Mouse (Mus musculus) liver, adult 2 months (tissue): ENCODE results near the gene Sod2. TPM values are rescaled to one million over a fixed set of nuclear protein-coding genes. Genes with fewer than 3 reads are reported as not detected.
"Not testable (repeated sequence)": the region's sequence is repeated elsewhere in the genome, so short reads cannot be mapped to it uniquely, and the experiment has no call there.

Experiments
- DNase-seq: peaks from one replicate; pipeline ENCODE4 v3.0.0-alpha.2; 2011; ENCODE audit warnings: low read depth, low spot score; ENCODE audit errors: extremely low read depth
- H3K27ac ChIP-seq: fragments of 200-500 bp; replicated peaks from 2 replicates; pipeline ENCODE4 v1.5.1; 2012; ENCODE audit warnings: low read depth, mild to moderate bottlenecking, control low read depth, inconsistent platforms, low read length; ENCODE audit not compliant: insufficient read depth
- H3K27me3 ChIP-seq: fragments of 200-500 bp; 2 replicates; pipeline ENCODE4 v1.6.1; 2012; ENCODE audit warnings: mild to moderate bottlenecking, moderate library complexity, low read length, inconsistent platforms; ENCODE audit not compliant: control insufficient read depth, insufficient read depth
- H3K36me3 ChIP-seq: fragments of 200-500 bp; 2 replicates; pipeline ENCODE4 v1.6.1; 2012; ENCODE audit warnings: low read length, inconsistent platforms; ENCODE audit not compliant: control insufficient read depth, insufficient read depth
- H3K4me1 ChIP-seq: fragments of 200-500 bp; 2 replicates; pipeline ENCODE4 v1.6.1; 2011; ENCODE audit warnings: low read length; ENCODE audit not compliant: control insufficient read depth, insufficient read depth
- H3K4me3 ChIP-seq: fragments of 200-500 bp; 2 replicates; pipeline ENCODE4 v1.5.1; 2011; ENCODE audit warnings: low read depth, mild to moderate bottlenecking, control low read depth, low read length, moderate library complexity; ENCODE audit not compliant: insufficient read depth
- H3K79me2 ChIP-seq: fragments of 200-500 bp; 2 replicates; pipeline ENCODE4 v1.6.1; 2012; ENCODE audit warnings: inconsistent platforms, mild to moderate bottlenecking, low read length, moderate library complexity; ENCODE audit not compliant: control insufficient read depth, insufficient read depth
- H3K9ac ChIP-seq: fragments of 200-500 bp; 2 replicates; pipeline ENCODE4 v1.6.1; 2012; ENCODE audit warnings: low read depth, mild to moderate bottlenecking, control low read depth, inconsistent platforms, low read length
- CTCF ChIP-seq: fragments of 200-500 bp; IDR thresholded peaks from 2 replicates; pipeline ENCODE4 v1.5.1; 2011; ENCODE audit warnings: low read depth, low read length, control low read depth
- POLR2A ChIP-seq: fragments of 200-500 bp; IDR thresholded peaks from 2 replicates; pipeline ENCODE4 v1.6.1; 2011; ENCODE audit warnings: low read length, control low read depth; ENCODE audit not compliant: insufficient read depth; ENCODE audit errors: extremely low read depth
- WGBS: fragments of 180-500 bp; shearing (Covaris S2); methylation state at CpG from one replicate; pipeline ENCODE4 v1.1.7; 2018; 5-methylcytosine and 5-hydroxymethylcytosine counted together
- polyA plus RNA-seq: library from polyadenylated mRNA; depleted of rRNA; stranded (reverse); fragments of >200 nt; gene quantifications from 2 replicates; pipeline ENCODE4 v1.2.3, GENCODE M21; 2012; rRNA removed
- total RNA-seq: library from RNA; depleted of rRNA; stranded (reverse); fragments of >200 nt; gene quantifications from 2 replicates; pipeline ENCODE4 v1.2.3, GENCODE M21; 2014; rRNA removed

Sod2 gene
- total RNA-seq (169 and 338 TPM in 2 replicates), polyA plus RNA-seq (593 and 597 TPM in 2 replicates)

DNA sequence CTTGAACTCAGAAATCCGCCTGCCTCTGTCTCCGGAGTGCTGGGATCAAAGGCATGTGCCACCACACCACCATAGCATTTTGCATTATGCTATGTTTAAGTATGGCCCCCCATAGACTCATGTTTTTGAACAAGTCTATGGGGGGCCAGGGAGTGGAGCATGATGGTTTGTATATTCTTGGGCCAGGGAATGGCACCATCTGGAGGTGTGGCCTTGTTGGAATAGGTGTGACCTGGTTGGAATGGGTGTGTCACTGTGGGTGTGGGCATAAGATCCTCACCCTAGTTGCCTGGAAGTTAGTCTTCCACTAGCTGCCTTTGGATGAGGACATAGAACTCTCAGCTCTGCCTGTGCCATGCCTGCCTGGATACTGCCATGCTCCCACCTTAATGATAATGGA lies at the start of gene Sod2:
TSS of gene Sod2 (plus strand) at position 301 of the 400 bp plus-strand sequence.
- peak within 1 kb of the TSS; percentile 55; the same call in 1 of the 2 replicates for H3K9ac ChIP-seq
- H3K27ac ChIP-seq, result peak within 1 kb of the TSS; percentile 56
- not testable (repeated sequence) for H3K27me3 ChIP-seq, DNase-seq, H3K79me2 ChIP-seq, H3K4me1 ChIP-seq
- H3K4me3 ChIP-seq, result peak within 1 kb of the TSS; percentile 84
- H3K36me3 ChIP-seq, result peaks cover 13% of the 10 kb centered on the region
- 93% methylated on average over 2 of the region's 2 CpGs for WGBS

DNA sequence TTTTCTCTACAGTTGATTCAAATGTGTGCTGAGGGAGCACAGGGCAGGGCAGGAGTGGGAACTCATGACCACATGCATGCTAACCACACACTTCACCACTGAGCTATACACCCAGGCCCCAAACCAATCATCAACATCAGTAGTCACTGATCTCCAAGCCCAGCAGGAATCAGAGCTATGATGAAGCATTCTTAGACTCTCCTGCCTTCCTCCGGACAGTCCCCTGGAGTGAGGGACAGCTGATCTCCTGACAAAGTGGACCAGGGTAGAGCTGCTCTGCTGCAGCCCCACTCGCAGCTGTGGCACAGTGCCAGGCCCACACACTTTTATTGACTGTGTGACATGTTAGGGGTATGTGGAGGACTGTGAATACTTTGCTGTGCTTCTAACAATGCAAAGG lies 47.3 kb upstream of the Sod2 start:
- not testable (repeated sequence) for DNase-seq, H3K27me3 ChIP-seq, H3K79me2 ChIP-seq, H3K4me1 ChIP-seq, H3K4me3 ChIP-seq, H3K36me3 ChIP-seq, H3K9ac ChIP-seq, H3K27ac ChIP-seq
- WGBS, result 23% methylated on average over 2 of the region's 2 CpGs

DNA sequence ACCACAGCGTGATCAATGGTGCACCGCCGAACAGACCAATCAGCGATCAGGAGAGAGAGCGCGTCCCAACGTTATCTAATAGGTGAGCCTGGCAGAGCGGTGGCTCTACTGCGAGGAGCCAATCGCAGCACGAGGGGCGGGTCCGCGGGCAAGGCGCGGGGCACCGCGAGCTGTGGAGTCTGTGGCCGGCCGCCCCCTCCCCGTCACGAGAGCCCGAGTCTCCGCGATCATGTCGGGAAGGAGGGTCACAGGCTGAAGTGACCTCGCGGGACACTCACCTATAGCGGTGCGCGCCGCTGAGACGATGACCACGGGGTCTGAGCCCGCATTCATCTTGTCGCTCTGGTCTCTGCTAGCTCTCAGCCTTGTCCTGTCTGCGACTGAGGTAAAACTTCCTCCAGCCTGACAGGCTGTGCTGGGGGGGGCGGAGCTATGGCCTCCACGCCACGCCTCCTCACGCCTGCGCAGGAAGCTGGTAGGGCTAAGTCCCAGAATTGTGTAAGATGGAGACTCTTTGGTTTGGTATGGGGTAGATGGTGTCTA lies 46.2 kb upstream of the Sod2 start, which contains the start of gene Acat2:
TSS of gene Acat2 (minus strand) at position 417 of the 543 bp plus-strand sequence.
- TF ChIP-seq POLR2A (peak; percentile 94), CTCF (no peak)
- H3K36me3 ChIP-seq, result peaks cover 2% of the 10 kb centered on the region; the same call in 1 of the 2 replicates
- DNase-seq, result peak; percentile 86
- peak within 1 kb of the TSS; percentile 80 for H3K4me3 ChIP-seq
- peak within 1 kb of the TSS; percentile 70 for H3K27ac ChIP-seq
- H3K27me3 ChIP-seq, result no peaks in the 10 kb centered on the region
- under 1% methylated on average over 42 of the region's 42 CpGs for WGBS
- H3K9ac ChIP-seq, result peak within 1 kb of the TSS; percentile 86
- H3K79me2 ChIP-seq, result no peaks in the 10 kb centered on the region; the same call in 1 of the 2 replicates
- peaks cover 4% of the 10 kb centered on the region; the same call in 1 of the 2 replicates for H3K4me1 ChIP-seq

DNA sequence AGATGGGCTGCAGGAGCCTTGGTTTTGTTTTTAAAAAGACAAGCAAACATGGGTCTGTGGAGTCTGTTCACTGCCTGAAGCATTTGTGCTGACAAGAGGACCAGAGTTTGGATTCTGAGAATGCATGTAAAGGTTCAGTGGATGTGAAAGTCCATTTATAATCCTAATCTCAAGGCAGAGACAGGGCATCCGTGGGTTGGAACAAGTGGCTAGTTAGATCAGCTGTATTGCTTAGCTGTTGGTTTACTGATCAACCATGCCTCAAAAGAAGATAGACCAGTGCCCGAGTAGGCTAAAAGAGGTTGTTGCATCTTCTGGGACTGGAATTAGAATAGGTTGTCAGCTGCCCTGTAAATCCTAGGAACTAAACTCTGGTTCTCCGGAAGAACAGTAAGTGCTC lies 43.2 kb upstream of the Sod2 start:
- Histone ChIP-seq H3K9ac (no peak overlapping the region), H3K4me3 (no peak overlapping the region), H3K36me3 (peaks cover 15% of the 10 kb centered on the region), H3K4me1 (peaks cover 4% of the 10 kb centered on the region; the same call in 1 of the 2 replicates), H3K79me2 (no peaks in the 10 kb centered on the region), H3K27me3 (no peaks in the 10 kb centered on the region), H3K27ac (no peak overlapping the region)
- no peak for DNase-seq
- 67% methylated on average over 3 of the region's 3 CpGs for WGBS
- TF ChIP-seq POLR2A (no peak), CTCF (no peak)

DNA sequence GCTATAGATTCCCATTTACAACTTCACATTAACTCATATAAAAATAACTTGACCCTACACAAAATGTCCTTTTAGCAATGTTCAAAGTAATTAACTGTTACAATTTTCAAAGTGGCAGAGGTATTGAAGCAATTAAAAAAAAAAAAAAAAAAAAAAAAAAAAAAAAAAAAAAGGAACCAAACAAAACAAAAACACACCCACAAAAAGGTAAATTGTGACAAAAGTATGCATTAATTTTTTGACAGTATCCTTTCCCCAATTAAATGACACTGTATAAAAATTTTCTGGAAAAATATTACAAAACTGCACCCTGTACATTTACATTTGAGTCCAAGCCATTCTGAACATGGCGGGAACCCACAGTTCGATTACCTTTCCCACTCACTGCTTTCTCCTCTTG lies 39.5 kb upstream of the Sod2 start:
- Histone ChIP-seq H3K4me1 (no peaks in the 10 kb centered on the region), H3K36me3 (peaks cover 28% of the 10 kb centered on the region), H3K79me2 (no peaks in the 10 kb centered on the region; the same call in 1 of the 2 replicates), H3K27me3 (no peaks in the 10 kb centered on the region), H3K27ac (no peak overlapping the region), H3K9ac (no peak overlapping the region), H3K4me3 (no peak overlapping the region)
- TF ChIP-seq CTCF, result no peak
- TF ChIP-seq POLR2A, result no peak
- WGBS, result 85% methylated on average over 2 of the region's 2 CpGs
- no peak for DNase-seq

DNA sequence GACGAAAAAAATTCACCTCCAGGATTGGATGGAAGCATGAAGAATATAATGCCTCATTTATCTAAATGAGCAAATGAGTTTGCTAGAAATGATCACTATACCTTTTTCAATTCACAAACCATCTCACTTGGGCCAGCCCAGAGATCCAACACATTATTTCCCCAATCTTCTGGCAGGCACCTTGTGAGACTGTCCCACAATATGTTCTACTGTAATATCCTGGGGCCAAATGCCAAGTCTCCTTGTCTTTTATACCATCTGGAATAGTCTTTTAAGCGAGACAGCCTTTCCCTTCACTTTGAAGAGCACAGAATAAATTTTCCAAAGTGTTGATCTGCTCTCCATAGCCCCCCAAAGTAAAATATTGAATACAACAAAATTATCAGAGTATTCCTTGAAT lies 32.8 kb upstream of the Sod2 start:
- Histone ChIP-seq H3K9ac (no peak overlapping the region), H3K79me2 (no peaks in the 10 kb centered on the region; the same call in 1 of the 2 replicates), H3K4me3 (no peak overlapping the region), H3K4me1 (no peaks in the 10 kb centered on the region), H3K27me3 (no peaks in the 10 kb centered on the region), H3K27ac (no peak overlapping the region), H3K36me3 (peaks cover 46% of the 10 kb centered on the region)
- 90% methylated on average over 2 of the region's 2 CpGs for WGBS
- no peak for DNase-seq
- TF ChIP-seq CTCF (no peak), POLR2A (no peak)
